Mouse (Mus musculus): ENCODE data around the gene Apoa4. TPM values are rescaled to one million over a fixed set of nuclear protein-coding genes. Genes with fewer than 3 reads are reported as not detected.

Gene Apoa4
- polyA plus RNA-seq, 1 experiment from 2014 or later: 1.1 TPM

DNA sequence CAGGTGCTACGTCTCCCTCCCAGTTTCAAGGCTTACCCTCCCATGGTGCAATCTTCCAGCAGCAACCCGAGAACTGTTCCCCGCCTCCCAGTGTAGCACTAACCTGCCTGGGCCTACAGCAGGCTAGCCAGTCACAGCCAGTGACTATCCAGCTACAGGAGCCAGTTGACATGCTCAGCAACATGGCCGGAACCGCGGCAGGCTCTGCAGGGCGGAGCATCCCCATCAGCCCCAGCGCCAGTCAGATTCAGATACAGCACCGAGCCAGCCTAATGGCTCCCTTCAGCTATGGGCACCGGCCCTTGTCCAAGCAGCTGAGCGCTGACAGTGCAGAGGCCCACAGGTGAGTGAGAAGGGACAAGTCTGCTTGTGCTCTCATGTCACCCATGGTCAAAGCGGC is 30.0 kb upstream of the Apoa4 start:
- H3K9ac ChIP-seq: no peak overlapping the region
- no peak for ATAC-seq
- no peak overlapping the region for H3K27ac ChIP-seq
- no peak overlapping the region for H3K4me3 ChIP-seq
- peaks cover 93% of the 10 kb centered on the region for H3K36me3 ChIP-seq (ENCODE audit: poor library complexity, severe bottlenecking)
- H3K27me3 ChIP-seq: no peaks in the 10 kb centered on the region
- no peak overlapping the region for H3K4me2 ChIP-seq
- no peaks in the 10 kb centered on the region for H3K4me1 ChIP-seq
- no peaks in the 10 kb centered on the region for H3K9me3 ChIP-seq (replicated peaks)
- 93% methylated on average over 12 of the region's 12 CpGs for WGBS

DNA sequence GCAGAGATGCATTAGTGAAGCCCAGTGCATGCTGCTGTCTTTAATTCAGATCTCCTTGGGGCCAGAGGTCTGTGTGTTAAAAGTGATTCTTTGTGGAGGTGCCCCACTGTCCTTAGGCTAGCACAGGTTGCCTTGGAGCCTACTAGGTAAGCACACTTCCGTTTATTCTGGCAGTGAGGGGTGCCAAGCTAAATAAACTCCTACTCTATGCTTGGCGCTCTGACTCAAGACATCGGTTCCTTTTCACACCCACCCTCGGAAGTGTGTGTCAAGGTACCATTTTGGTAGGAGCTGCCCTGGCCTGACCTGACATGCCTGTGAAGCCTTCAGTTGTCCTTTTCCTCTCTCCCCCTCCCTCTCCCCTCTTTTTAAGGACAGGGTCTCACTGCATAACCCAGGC is 26.2 kb upstream of the Apoa4 start:
- no peak overlapping the region for H3K4me3 ChIP-seq
- peaks cover 60% of the 10 kb centered on the region for H3K36me3 ChIP-seq (ENCODE audit: poor library complexity, severe bottlenecking)
- H3K4me2 ChIP-seq: no peak overlapping the region
- no peak overlapping the region for H3K27ac ChIP-seq
- no peaks in the 10 kb centered on the region for H3K27me3 ChIP-seq
- no peaks in the 10 kb centered on the region for H3K9me3 ChIP-seq (replicated peaks)
- H3K4me1 ChIP-seq: no peaks in the 10 kb centered on the region
- whole genome bisulfite sequencing: 89% methylated on average over 4 of the region's 4 CpGs
- no peak for ATAC-seq
- no peak overlapping the region for H3K9ac ChIP-seq

- no peak overlapping the region for H3K27ac ChIP-seq
- no peak for ATAC-seq
- no peaks in the 10 kb centered on the region for H3K9me3 ChIP-seq (replicated peaks)
- peaks cover 58% of the 10 kb centered on the region for H3K36me3 ChIP-seq (ENCODE audit: poor library complexity, severe bottlenecking)
- 95% methylated on average over 10 of the region's 10 CpGs for WGBS
- H3K4me1 ChIP-seq: no peaks in the 10 kb centered on the region
- no peak overlapping the region for H3K4me3 ChIP-seq
- H3K4me2 ChIP-seq: no peak overlapping the region
- H3K27me3 ChIP-seq: no peaks in the 10 kb centered on the region
- no peak overlapping the region for H3K9ac ChIP-seq
These were observed 25.6 kb upstream of the Apoa4 start for GRCm38 (mm10) chr9:46214946-46215337.

DNA sequence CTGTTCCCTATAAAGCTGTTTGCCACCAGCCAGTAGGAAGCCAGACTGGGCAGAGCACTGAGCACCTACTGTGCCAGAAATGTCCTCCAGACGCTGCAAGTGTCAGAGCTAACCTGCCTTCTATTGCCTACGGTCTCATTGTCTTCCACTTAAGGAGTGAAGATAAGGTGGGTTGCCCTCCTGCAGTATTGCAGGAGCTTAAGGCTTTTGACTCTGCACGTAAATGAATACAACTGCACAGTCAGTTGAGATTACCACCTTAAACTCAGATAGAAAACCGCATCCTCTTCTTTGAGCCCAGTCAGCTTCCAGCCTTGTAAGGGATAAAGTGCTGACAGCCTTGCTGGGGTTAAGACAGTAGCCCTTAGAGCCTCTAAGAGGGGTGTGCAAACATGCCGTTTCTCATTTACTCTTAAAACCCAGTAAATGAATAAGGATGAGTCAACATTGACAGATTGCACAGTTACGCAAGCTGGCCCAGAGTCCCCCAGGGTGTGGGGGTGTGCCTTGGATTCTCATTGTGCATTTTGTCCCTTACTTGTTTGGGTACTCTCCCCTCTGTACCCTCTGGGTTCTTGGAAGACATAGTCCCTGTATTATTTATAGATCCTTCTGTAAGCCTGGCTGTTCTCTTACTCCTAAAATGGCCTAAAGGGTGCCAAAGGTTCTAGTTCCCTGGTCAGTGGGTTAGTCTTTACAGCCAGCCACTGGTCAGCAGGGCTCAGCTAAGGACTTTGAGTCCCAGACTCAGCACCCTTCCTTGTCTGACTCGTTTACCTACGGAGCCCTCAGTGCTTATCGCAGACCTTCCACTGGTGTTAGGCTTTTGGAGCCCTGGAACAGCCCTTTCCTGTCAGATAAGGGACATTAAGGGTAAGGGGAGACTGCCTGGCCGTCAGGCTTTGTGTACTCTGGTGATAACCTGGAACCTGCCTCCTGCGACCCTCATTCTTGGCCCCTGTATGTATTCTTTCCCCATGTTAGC is 24.9 kb upstream of the Apoa4 start:
- H3K9me3 ChIP-seq (replicated peaks): no peaks in the 10 kb centered on the region
- no peak overlapping the region for H3K4me2 ChIP-seq
- no peaks in the 10 kb centered on the region for H3K4me1 ChIP-seq
- no peaks in the 10 kb centered on the region for H3K27me3 ChIP-seq
- no peak overlapping the region for H3K9ac ChIP-seq
- H3K4me3 ChIP-seq: no peak overlapping the region
- no peak overlapping the region for H3K27ac ChIP-seq
- peaks cover 58% of the 10 kb centered on the region for H3K36me3 ChIP-seq (ENCODE audit: poor library complexity, severe bottlenecking)
- WGBS: 90% methylated on average over 11 of the region's 11 CpGs
- ATAC-seq: no peak

DNA sequence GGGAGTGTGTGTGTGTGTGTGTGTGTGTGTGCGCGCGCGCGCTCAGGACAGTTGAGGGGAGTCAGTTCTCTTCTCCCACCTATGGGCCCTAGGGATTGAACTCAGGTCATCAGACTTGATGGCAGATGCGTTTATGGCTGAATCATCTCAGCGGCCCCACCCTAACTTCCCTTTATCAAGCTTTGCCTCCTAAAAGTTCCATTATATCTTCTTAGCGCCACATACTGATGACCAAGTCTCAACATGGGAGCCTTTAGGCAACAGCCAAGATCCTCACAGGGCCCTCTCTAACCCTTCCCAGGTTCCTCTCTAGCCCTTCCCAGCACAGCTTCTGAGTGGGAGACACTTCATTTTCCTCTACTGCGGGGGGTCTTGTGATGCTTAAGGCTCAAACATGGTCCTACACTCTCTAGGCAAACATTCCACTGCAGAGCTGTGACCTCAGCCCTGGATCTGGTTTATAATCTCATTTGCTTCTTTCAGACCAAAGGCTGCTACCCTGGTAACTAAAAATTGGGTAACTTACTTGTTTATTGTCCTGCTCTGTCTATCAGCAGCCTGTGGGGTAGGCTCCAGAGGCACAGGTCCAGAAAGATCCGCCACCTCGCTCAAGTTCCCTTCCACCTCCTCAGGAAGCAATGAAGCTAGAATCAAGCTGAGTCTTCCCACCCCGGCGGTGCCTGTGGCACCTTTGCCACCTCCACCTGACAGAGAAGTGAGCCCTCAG is 23.6 kb upstream of the Apoa4 start:
- Histone ChIP-seq H3K4me2 (no peak overlapping the region), H3K27me3 (no peaks in the 10 kb centered on the region), H3K9me3 (replicated peaks) (no peaks in the 10 kb centered on the region), H3K36me3 (ENCODE audit: poor library complexity, severe bottlenecking) (peaks cover 58% of the 10 kb centered on the region), H3K9ac (no peak overlapping the region), H3K4me1 (no peaks in the 10 kb centered on the region), H3K4me3 (no peak overlapping the region), H3K27ac (no peak overlapping the region)
- 96% methylated on average over 13 of the region's 13 CpGs for WGBS
- no peak for ATAC-seq

GRCm38 (mm10) chr9:46218176-46218575 is 22.3 kb upstream of the Apoa4 start:
- no peaks in the 10 kb centered on the region for H3K9me3 ChIP-seq (replicated peaks)
- WGBS: 83% methylated on average over 9 of the region's 9 CpGs
- no peaks in the 10 kb centered on the region for H3K4me1 ChIP-seq
- ATAC-seq: no peak
- no peaks in the 10 kb centered on the region for H3K27me3 ChIP-seq
- no peak overlapping the region for H3K9ac ChIP-seq
- H3K4me3 ChIP-seq: no peak overlapping the region
- peaks cover 56% of the 10 kb centered on the region for H3K36me3 ChIP-seq (ENCODE audit: poor library complexity, severe bottlenecking)
- H3K4me2 ChIP-seq: no peak overlapping the region
- no peak overlapping the region for H3K27ac ChIP-seq

DNA sequence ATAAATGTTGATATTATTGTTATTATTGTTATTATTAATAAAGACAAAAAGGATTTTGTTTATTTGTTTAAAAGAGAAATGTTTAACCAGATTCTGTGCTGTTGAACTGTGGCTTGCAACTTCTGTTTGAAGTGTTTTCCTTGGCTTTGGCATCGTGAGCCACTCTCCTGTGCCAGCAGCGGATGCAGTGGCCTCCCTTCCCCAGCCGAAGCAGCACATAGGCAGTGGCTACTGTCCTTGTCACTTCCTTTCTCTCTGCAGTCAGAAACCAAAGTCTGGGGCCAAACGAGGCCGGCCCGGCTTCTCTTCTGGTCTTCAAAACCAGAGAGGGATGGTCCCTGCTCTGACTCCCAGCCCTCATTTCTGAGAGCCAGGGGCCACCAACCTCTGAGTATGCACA is 17.4 kb upstream of the Apoa4 start:
- peaks cover 38% of the 10 kb centered on the region for H3K36me3 ChIP-seq (ENCODE audit: poor library complexity, severe bottlenecking)
- H3K4me2 ChIP-seq: no peak overlapping the region
- H3K9ac ChIP-seq: no peak overlapping the region
- no peak overlapping the region for H3K27ac ChIP-seq
- WGBS: 90% methylated on average over 6 of the region's 6 CpGs
- H3K9me3 ChIP-seq (replicated peaks): no peaks in the 10 kb centered on the region
- ATAC-seq: no peak
- no peaks in the 10 kb centered on the region for H3K27me3 ChIP-seq
- H3K4me1 ChIP-seq: no peaks in the 10 kb centered on the region
- H3K4me3 ChIP-seq: no peak overlapping the region

- no peak overlapping the region for H3K4me2 ChIP-seq
- no peak overlapping the region for H3K4me3 ChIP-seq
- H3K27me3 ChIP-seq: 0 out of 2 replicates have a peak, but pooled peaks cover 3% of the 10 kb centered on the region
- no peaks in the 10 kb centered on the region for H3K4me1 ChIP-seq
- H3K36me3 ChIP-seq (ENCODE audit: poor library complexity, severe bottlenecking): peaks cover 38% of the 10 kb centered on the region
- 92% methylated on average over 3 of the region's 3 CpGs for WGBS
- no peak overlapping the region for H3K27ac ChIP-seq
- H3K9ac ChIP-seq: no peak overlapping the region
- no peak for ATAC-seq
- H3K9me3 ChIP-seq (replicated peaks): no peaks in the 10 kb centered on the region
These were observed 16.4 kb upstream of the Apoa4 start for GRCm38 (mm10) chr9:46224101-46224500.

GRCm38 (mm10) chr9:46224945-46225660 is 15.4 kb upstream of the Apoa4 start:
- Histone ChIP-seq H3K9ac (no peak overlapping the region), H3K9me3 (replicated peaks) (no peaks in the 10 kb centered on the region), H3K4me2 (no peak overlapping the region), H3K27ac (no peak overlapping the region), H3K4me3 (no peak overlapping the region), H3K4me1 (no peaks in the 10 kb centered on the region), H3K36me3 (ENCODE audit: poor library complexity, severe bottlenecking) (peaks cover 31% of the 10 kb centered on the region), H3K27me3 (0 out of 2 replicates have a peak, but pooled peaks cover 4% of the 10 kb centered on the region)
- ATAC-seq: no peak
- 66% methylated on average over 5 of the region's 5 CpGs for WGBS

- Histone ChIP-seq H3K4me3 (no peak overlapping the region), H3K27me3 (0 out of 2 replicates have a peak, but pooled peaks cover 10% of the 10 kb centered on the region), H3K9ac (no peak overlapping the region), H3K9me3 (replicated peaks) (no peaks in the 10 kb centered on the region), H3K27ac (no peak overlapping the region), H3K4me1 (peaks cover 9% of the 10 kb centered on the region; the same call in 1 of the 2 replicates), H3K4me2 (no peak overlapping the region), H3K36me3 (ENCODE audit: poor library complexity, severe bottlenecking) (peaks cover 11% of the 10 kb centered on the region)
- ATAC-seq: no peak
- 88% methylated on average over 3 of the region's 3 CpGs for WGBS
These were observed 13.4 kb upstream of the Apoa4 start for GRCm38 (mm10) chr9:46227064-46227614.

GRCm38 (mm10) chr9:46228491-46228890 is 12.0 kb upstream of the Apoa4 start, which contains the start of gene Apoa1:
Gene Apoa1, plus strand, starts transcription at chr9:46228580.
- no peak within 1 kb of the TSS for H3K4me2 ChIP-seq
- 0 out of 2 replicates have a peak, but pooled peaks cover 10% of the 10 kb centered on the region for H3K27me3 ChIP-seq
- H3K9ac ChIP-seq: no peak within 1 kb of the TSS
- peaks cover 4% of the 10 kb centered on the region; the same call in 1 of the 2 replicates for H3K36me3 ChIP-seq (ENCODE audit: poor library complexity, severe bottlenecking)
- H3K4me1 ChIP-seq: peaks cover 9% of the 10 kb centered on the region; the same call in 1 of the 2 replicates
- H3K9me3 ChIP-seq (replicated peaks): no peaks in the 10 kb centered on the region
- 77% methylated on average over 9 of the region's 9 CpGs for WGBS
- H3K4me3 ChIP-seq: no peak within 1 kb of the TSS
- no peak for ATAC-seq
- H3K27ac ChIP-seq: no peak within 1 kb of the TSS
